Mouse (Mus musculus) spleen, postnatal 14 days (tissue): ENCODE results near the gene Ccdc125.
A peak's percentile ranks its signal among the peaks of the same experiment; 100 is the strongest.

Source experiments
- DNase-seq, 2 experiments: peaks; one replicate each; pipeline ENCODE4 v3.0.0; 2021 to 2022; ENCODE audit warnings: low spot score in 2 of 2

Ccdc125 gene

GRCm38 (mm10) chr13:100669291-100670022 lies at the start of gene Ccdc125:
TSS of gene Ccdc125 (plus strand) at chr13:100669717.
- DNase-seq = peak; percentile 7 to 19

GRCm38 (mm10) chr13:100622241-100622640 lies 47.3 kb upstream of the Ccdc125 start:
- no peak for DNase-seq

GRCm38 (mm10) chr13:100634106-100634691 lies 35.3 kb upstream of the Ccdc125 start:
- DNase-seq = no peak

GRCm38 (mm10) chr13:100642471-100643209 lies 26.9 kb upstream of the Ccdc125 start:
- no peak for DNase-seq

GRCm38 (mm10) chr13:100648223-100648622 lies 21.3 kb upstream of the Ccdc125 start:
- DNase-seq = no peak

GRCm38 (mm10) chr13:100650550-100651438 lies 18.7 kb upstream of the Ccdc125 start, which contains the start of the genes Ak6 and Rad17:
TSS of gene Ak6 (plus strand) at chr13:100650979.
TSS of gene Rad17 (minus strand) at chr13:100651051.
- DNase-seq = peak; percentile 92 to 95

- DNase-seq = no peak
Measured at GRCm38 (mm10) chr13:100651439-100652186, 17.9 kb upstream of the Ccdc125 start, which contains the start of gene Taf9. TSS of gene Taf9 (plus strand) at chr13:100651579.

GRCm38 (mm10) chr13:100658091-100658490 lies 11.4 kb upstream of the Ccdc125 start:
- no peak for DNase-seq

- peak in 1 of 2 experiments; percentile 41 for DNase-seq
Measured at GRCm38 (mm10) chr13:100659864-100660456, 9.6 kb upstream of the Ccdc125 start.

GRCm38 (mm10) chr13:100670181-100670741 lies 744 bp downstream of the Ccdc125 start:
- no peak for DNase-seq

- DNase-seq = no peak
Measured at GRCm38 (mm10) chr13:100675936-100676635, 6.6 kb downstream of the Ccdc125 start.

- DNase-seq = no peak
Measured at GRCm38 (mm10) chr13:100681615-100682014, 12.1 kb downstream of the Ccdc125 start.

- no peak for DNase-seq
Measured at GRCm38 (mm10) chr13:100682837-100683236, 13.3 kb downstream of the Ccdc125 start.

GRCm38 (mm10) chr13:100684355-100684754 lies 14.8 kb downstream of the Ccdc125 start:
- DNase-seq = no peak

- no peak for DNase-seq
Measured at GRCm38 (mm10) chr13:100687513-100687912, 18.0 kb downstream of the Ccdc125 start.

GRCm38 (mm10) chr13:100697541-100697940 lies 28.0 kb downstream of the Ccdc125 start:
- no peak for DNase-seq

GRCm38 (mm10) chr13:100698866-100699265 lies 29.3 kb downstream of the Ccdc125 start:
- DNase-seq = no peak

- DNase-seq = no peak
Measured at GRCm38 (mm10) chr13:100703468-100703867, 34.0 kb downstream of the Ccdc125 start.

- DNase-seq = no peak
Measured at GRCm38 (mm10) chr13:100706206-100706605, 36.7 kb downstream of the Ccdc125 start.
